Mouse (Mus musculus) testis, adult 2 months (tissue): Measurements from ENCODE around the gene Card6.

Experiments
- CTCF ChIP-seq: fragments of 200-500 bp; IDR thresholded peaks from 2 replicates; pipeline ENCODE4 v1.5.1; 2012; ENCODE audit warnings: low read depth, mild to moderate bottlenecking, inconsistent platforms, low read length, moderate library complexity; ENCODE audit not compliant: control insufficient read depth, insufficient read depth, insufficient replicate concordance
- POLR2A ChIP-seq: fragments of 200-500 bp; IDR thresholded peaks from 2 replicates; pipeline ENCODE4 v1.6.1; 2012; ENCODE audit warnings: low read depth, mild to moderate bottlenecking, inconsistent platforms, low read length, moderate library complexity; ENCODE audit not compliant: control insufficient read depth

DNA sequence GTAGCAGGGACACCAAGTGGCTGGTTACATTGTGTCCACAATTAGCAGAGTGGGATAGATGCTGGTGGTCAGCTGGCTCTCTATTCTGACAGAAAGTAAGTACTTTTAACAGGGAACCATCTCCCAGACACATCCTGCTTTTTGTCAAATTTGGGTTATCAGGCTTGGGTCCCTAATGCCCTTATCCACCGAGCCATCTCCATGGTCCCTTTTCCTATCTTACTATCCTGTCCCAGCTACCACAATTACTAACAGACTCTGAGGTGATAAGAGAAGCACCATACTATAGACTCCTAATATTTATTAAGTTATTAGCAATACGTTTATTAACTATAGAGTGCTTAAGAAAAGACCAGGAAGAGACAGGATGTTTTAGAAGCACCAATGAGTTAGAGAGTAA, 31.0 kb upstream of the Card6 start:
- TF ChIP-seq POLR2A = no peak
- no peak for TF ChIP-seq CTCF
